Mouse (Mus musculus) CH12.LX (cell line): ENCODE data around the gene Nav3. TPM values are rescaled to one million over a fixed set of nuclear protein-coding genes. Genes with fewer than 3 reads are reported as not detected.

Experiments
- DNase-seq: peaks from one replicate; pipeline ENCODE4 v3.0.0-alpha.2; 2013; ENCODE audit errors: extremely low read depth
- H3K27ac ChIP-seq: 2 replicates; pipeline ENCODE4 v1.5.1; 2012; ENCODE audit warnings: low read depth, mild to moderate bottlenecking, control low read depth, moderate library complexity; ENCODE audit not compliant: insufficient read depth
- H3K27me3 ChIP-seq: replicated peaks from 2 replicates; pipeline ENCODE3; 2012; ENCODE audit warnings: inconsistent platforms
- H3K36me3 ChIP-seq, 2 experiments: replicated peaks in 1 of 2; 2 replicates each; pipeline versions ENCODE3 to v1.6.1; 2012; ENCODE audit warnings: inconsistent platforms in 1 of 2, low read length in 1 of 2, mild to moderate bottlenecking in 1 of 2, mixed read lengths in 1 of 2, moderate library complexity in 1 of 2; ENCODE audit not compliant: control insufficient read depth in 1 of 2, insufficient read depth in 1 of 2
- H3K4me1 ChIP-seq, 2 experiments: 2 replicates each; pipeline ENCODE4 v1.6.1; 2012; ENCODE audit warnings: inconsistent platforms in 1 of 2, moderate library complexity in 1 of 2; ENCODE audit not compliant: insufficient read depth in 2 of 2, control insufficient read depth in 1 of 2
- H3K4me2 ChIP-seq: 2 replicates; pipeline ENCODE4 v1.6.1; 2012; ENCODE audit warnings: low read depth, mild to moderate bottlenecking, control low read depth; ENCODE audit not compliant: poor library complexity, insufficient read depth, severe bottlenecking
- H3K4me3 ChIP-seq, 3 experiments: fragments of 150-350 bp in 1 of 3; sonication (generic) in 1 of 3; replicated peaks in 1 of 3; 2 replicates each; pipeline versions ENCODE3 to v1.5.1; 2011 to 2012; ENCODE audit warnings: low read depth in 2 of 3, low read length in 2 of 3, mild to moderate bottlenecking in 2 of 3, moderate library complexity in 2 of 3, control low read depth in 1 of 3, improper control_type of control experiment in 1 of 3, inconsistent platforms in 1 of 3, mixed read lengths in 1 of 3; ENCODE audit not compliant: poor library complexity in 1 of 3
- H3K79me2 ChIP-seq: replicated peaks from 2 replicates; pipeline ENCODE4 v1.6.1; 2012; ENCODE audit warnings: mild to moderate bottlenecking, moderate library complexity; ENCODE audit not compliant: control insufficient read depth, poor library complexity, insufficient read depth, severe bottlenecking; ENCODE audit errors: extremely low read depth
- H3K9ac ChIP-seq: 2 replicates; pipeline ENCODE4 v1.6.1; 2012; ENCODE audit warnings: low read depth, mild to moderate bottlenecking, control low read depth, moderate library complexity; ENCODE audit not compliant: insufficient read depth
- H3K9me3 ChIP-seq: replicated peaks from 2 replicates; pipeline ENCODE3; 2012; ENCODE audit warnings: low read length, inconsistent platforms, mixed read lengths
- BHLHE40 ChIP-seq: IDR thresholded peaks from 2 replicates; pipeline ENCODE4 v1.6.1; 2011; ENCODE audit warnings: mild to moderate bottlenecking, low read depth, low read length, improper control_type of control experiment
- CHD1 ChIP-seq: IDR thresholded peaks from 2 replicates; pipeline ENCODE4 v1.6.1; 2012; ENCODE audit warnings: low read depth, low read length, improper control_type of control experiment, inconsistent platforms
- ELF1 ChIP-seq: IDR thresholded peaks from 2 replicates; pipeline ENCODE4 v1.6.1; 2014; ENCODE audit warnings: low read depth, mild to moderate bottlenecking, inconsistent platforms, low read length, improper control_type of control experiment
- ETS1 ChIP-seq: conservative IDR thresholded peaks from 2 replicates; pipeline ENCODE4 v1.6.1; 2012; ENCODE audit warnings: low read depth, mild to moderate bottlenecking, inconsistent platforms, low read length, improper control_type of control experiment, moderate library complexity
- IRF4 ChIP-seq: IDR thresholded peaks from 2 replicates; pipeline ENCODE4 v1.6.1; 2014; ENCODE audit warnings: low read depth, mild to moderate bottlenecking, inconsistent platforms, low read length, improper control_type of control experiment
- JUN ChIP-seq: IDR thresholded peaks from 2 replicates; pipeline ENCODE4 v1.6.1; 2011; ENCODE audit warnings: low read depth, mild to moderate bottlenecking, low read length, improper control_type of control experiment, moderate library complexity; ENCODE audit not compliant: insufficient read depth
- JUND ChIP-seq: conservative IDR thresholded peaks from 2 replicates; pipeline ENCODE4 v1.6.1; 2011; ENCODE audit warnings: low read depth, low read length, improper control_type of control experiment
- KAT2A ChIP-seq: IDR thresholded peaks from 2 replicates; pipeline ENCODE4 v1.6.1; 2012; ENCODE audit warnings: low read length, improper control_type of control experiment, inconsistent platforms; ENCODE audit not compliant: insufficient replicate concordance
- MAFK ChIP-seq: IDR thresholded peaks from 2 replicates; pipeline ENCODE4 v1.6.1; 2011; ENCODE audit warnings: low read length, improper control_type of control experiment; ENCODE audit not compliant: insufficient replicate concordance
- MAZ ChIP-seq: IDR thresholded peaks from 2 replicates; pipeline ENCODE4 v1.6.1; 2012; ENCODE audit warnings: low read depth, mild to moderate bottlenecking, inconsistent platforms, low read length, improper control_type of control experiment, moderate library complexity
- MEF2A ChIP-seq: IDR thresholded peaks from 2 replicates; pipeline ENCODE4 v1.6.1; 2014; ENCODE audit warnings: low read depth, mild to moderate bottlenecking, inconsistent platforms, low read length, improper control_type of control experiment, borderline replicate concordance
- MYC ChIP-seq: IDR thresholded peaks from 2 replicates; pipeline ENCODE4 v1.6.1; 2011; ENCODE audit warnings: low read depth, mild to moderate bottlenecking, improper control_type of control experiment, low read length
- NELFE ChIP-seq: IDR thresholded peaks from 2 replicates; pipeline ENCODE4 v1.6.1; 2011; ENCODE audit warnings: low read depth, low read length, improper control_type of control experiment
- NRF1 ChIP-seq: IDR thresholded peaks from 2 replicates; pipeline ENCODE4 v1.6.1; 2014; ENCODE audit warnings: low read depth, mild to moderate bottlenecking, inconsistent platforms, low read length, improper control_type of control experiment, moderate library complexity
- PAX5 ChIP-seq: IDR thresholded peaks from 2 replicates; pipeline ENCODE4 v1.6.1; 2012; ENCODE audit warnings: low read length, inconsistent platforms, mixed read lengths
- RCOR1 ChIP-seq: conservative IDR thresholded peaks from 2 replicates; pipeline ENCODE4 v1.6.1; 2012; ENCODE audit warnings: low read depth, mild to moderate bottlenecking, inconsistent platforms, low read length, improper control_type of control experiment
- SMC3 ChIP-seq: IDR thresholded peaks from 2 replicates; pipeline ENCODE4 v1.6.1; 2011; ENCODE audit warnings: low read depth, low read length, improper control_type of control experiment
- TBP ChIP-seq: conservative IDR thresholded peaks from 2 replicates; pipeline ENCODE4 v1.6.1; 2011; ENCODE audit warnings: low read depth, low read length, improper control_type of control experiment
- UBTF ChIP-seq: IDR thresholded peaks from 2 replicates; pipeline ENCODE4 v1.6.1; 2012; ENCODE audit warnings: low read depth, mild to moderate bottlenecking, inconsistent platforms, low read length, improper control_type of control experiment, moderate library complexity
- USF1 ChIP-seq: IDR thresholded peaks from 2 replicates; pipeline ENCODE4 v1.6.1; 2014; ENCODE audit warnings: low read depth, mild to moderate bottlenecking, inconsistent platforms, low read length, improper control_type of control experiment
- ZC3H11A ChIP-seq: IDR thresholded peaks from 2 replicates; pipeline ENCODE4 v1.6.1; 2012; ENCODE audit warnings: low read depth, mild to moderate bottlenecking, inconsistent platforms, low read length, improper control_type of control experiment
- ZKSCAN1 ChIP-seq: IDR thresholded peaks from 2 replicates; pipeline ENCODE4 v1.6.1; 2012; ENCODE audit warnings: low read depth, inconsistent platforms, low read length, improper control_type of control experiment, borderline replicate concordance
- ZNF384 ChIP-seq: IDR thresholded peaks from 2 replicates; pipeline ENCODE4 v1.6.1; 2012; ENCODE audit warnings: low read depth, low read length, improper control_type of control experiment, inconsistent platforms
- dilution Hi-C: fragments of 300-500 bp; cut with MboI; formaldehyde crosslinking; loops from 2 replicates; pipeline ENCODE4 v1.14.3; 2020; ENCODE audit warnings: low sequenced_read_pairs; ENCODE audit not compliant: extremely low pct_unique_long_range_greater_than_20kb, extremely low pct_ligation_motif_present
- in situ Hi-C: fragments of 300-500 bp; cut with MboI; formaldehyde crosslinking; loops from 3 replicates; pipeline ENCODE4 v1.14.3; 2019; ENCODE audit warnings: low sequenced_read_pairs, low pct_ligation_motif_present, low pct_unique_long_range_greater_than_20kb, mixed read lengths
- polyA plus RNA-seq: library from polyadenylated mRNA; unstranded; fragments of >175 nt; gene quantifications from 2 replicates; pipeline ENCODE4 v1.2.1, GENCODE M21; 2012; ENCODE audit warnings: low read depth; ENCODE audit not compliant: insufficient read length
- total RNA-seq, 2 experiments: library from RNA; depleted of rRNA; stranded (reverse); fragments of 300-350 nt in 1 of 2; fragments of >200 nt in 1 of 2; gene quantifications; 2 replicates each; pipeline ENCODE4 v1.2.3; 2012 to 2014

Nav3 gene
- total and polyA plus RNA-seq, 3 experiments: 0.03 TPM; not detected in 2

- Histone ChIP-seq H3K27me3 (no peaks in the 10 kb centered on the region), H3K27ac (no peak overlapping the region), H3K9me3 (peaks cover 25% of the 10 kb centered on the region), H3K4me2 (no peak overlapping the region), H3K4me1 (no peaks in the 10 kb centered on the region), H3K36me3 (no peaks in the 10 kb centered on the region), H3K4me3 (no peak overlapping the region), H3K9ac (no peak overlapping the region), H3K79me2 (no peaks in the 10 kb centered on the region)
- DNase-seq: no peak
- TF ChIP-seq KAT2A (no peak), ZKSCAN1 (no peak), MAFK (no peak), BHLHE40 (no peak), SMC3 (no peak), ZC3H11A (no peak), JUND (no peak), ETS1 (no peak), UBTF (no peak), NRF1 (no peak), PAX5 (no peak), USF1 (no peak)
- dilution Hi-C loops (no loop called here), in situ Hi-C loops (no loop called here)
These were observed 183.2 kb downstream of the Nav3 start for GRCm38 (mm10) chr10:110272818-110273217.

- no peaks in the 10 kb centered on the region for H3K79me2 ChIP-seq
- H3K4me1 ChIP-seq: no peaks in the 10 kb centered on the region
- H3K4me2 ChIP-seq: no peak overlapping the region
- TF ChIP-seq SMC3: no peak
- TF ChIP-seq KAT2A: no peak
- TF ChIP-seq TBP: no peak
- TF ChIP-seq CHD1: no peak
- no peak for TF ChIP-seq PAX5
- TF ChIP-seq MEF2A: no peak
- TF ChIP-seq ZC3H11A: no peak
- no peak for TF ChIP-seq JUN
- TF ChIP-seq MAZ: no peak
- no peak for TF ChIP-seq ETS1
- TF ChIP-seq RCOR1: no peak
- no peak for TF ChIP-seq ELF1
- no peak for TF ChIP-seq MYC
- TF ChIP-seq IRF4: no peak
- no peak for TF ChIP-seq ZNF384
- TF ChIP-seq NELFE: no peak
- TF ChIP-seq BHLHE40: no peak
- no peak overlapping the region for H3K4me3 ChIP-seq
- H3K9me3 ChIP-seq: peaks cover 37% of the 10 kb centered on the region
- no peak overlapping the region for H3K9ac ChIP-seq
- in situ Hi-C loops: no loop called here
- no peaks in the 10 kb centered on the region for H3K36me3 ChIP-seq
- H3K27me3 ChIP-seq: no peaks in the 10 kb centered on the region
- no peak for DNase-seq
- H3K27ac ChIP-seq: no peak overlapping the region
- dilution Hi-C loops: no loop called here
These were observed 185.4 kb downstream of the Nav3 start for GRCm38 (mm10) chr10:110270561-110270960.
